Mouse (Mus musculus) heart, embryonic 15.5 days (tissue): ENCODE data around the gene Atrnl1. TPM values are rescaled to one million over a fixed set of nuclear protein-coding genes. Genes with fewer than 3 reads are reported as not detected.
A peak's percentile ranks its signal among the peaks of the same experiment; 100 is the strongest.

Experiments used
- ATAC-seq: fragments of 200-750 bp; cut with Nextera tagmentation; replicated peaks from 2 replicates; pipeline ENCODE4 v1.8.0; 2017; ENCODE audit warnings: low read depth, moderate TSS enrichment; ENCODE audit not compliant: insufficient number of reproducible peaks, insufficient read depth, low FRiP score
- H3K27ac ChIP-seq: fragments of 300-500 bp; sonication (generic); 2 replicates; pipeline ENCODE4 v1.5.1; 2015; ENCODE audit warnings: mild to moderate bottlenecking, inconsistent platforms
- H3K27me3 ChIP-seq: fragments of 300-500 bp; sonication (generic); 2 replicates; pipeline ENCODE4 v1.6.1; 2015; ENCODE audit warnings: inconsistent platforms
- H3K36me3 ChIP-seq: fragments of 300-500 bp; sonication (generic); 2 replicates; pipeline ENCODE4 v1.6.1; 2015; ENCODE audit warnings: mild to moderate bottlenecking, inconsistent platforms
- H3K4me1 ChIP-seq: fragments of 300-500 bp; sonication (generic); replicated peaks from 2 replicates; pipeline ENCODE4 v1.6.1; 2015; ENCODE audit warnings: inconsistent platforms
- H3K4me2 ChIP-seq: fragments of 300-500 bp; sonication (generic); 2 replicates; pipeline ENCODE4 v1.6.1; 2015; ENCODE audit warnings: inconsistent platforms, mild to moderate bottlenecking, moderate library complexity
- H3K4me3 ChIP-seq: fragments of 300-500 bp; sonication (generic); 2 replicates; pipeline ENCODE4 v1.5.1; 2015; ENCODE audit warnings: mild to moderate bottlenecking, inconsistent platforms
- H3K9ac ChIP-seq: fragments of 300-500 bp; sonication (generic); 2 replicates; pipeline ENCODE4 v1.6.1; 2015; ENCODE audit warnings: mild to moderate bottlenecking, inconsistent platforms
- H3K9me3 ChIP-seq: fragments of 300-500 bp; sonication (generic); replicated peaks from 2 replicates; pipeline ENCODE4 v1.6.1; 2016; ENCODE audit warnings: inconsistent platforms
- WGBS: fragments of 180-500 bp; shearing (Covaris S2); methylation state at CpG from one replicate; pipeline ENCODE4 v1.1.7; 2015; ENCODE audit warnings: mixed read lengths; 5-methylcytosine and 5-hydroxymethylcytosine counted together
- polyA plus RNA-seq: library from polyadenylated mRNA; unstranded; fragments of >200 nt; fragmentation: Nextera tagmentation; extraction: Ambion mirVana; gene quantifications from 2 replicates; pipeline ENCODE4 v1.2.1, GENCODE M21; 2015

Atrnl1 gene
- 2.9 and 3.8 TPM in 2 replicates for polyA plus RNA-seq

- H3K9me3 ChIP-seq = no peaks in the 10 kb centered on the region
- peak within 1 kb of the TSS; percentile 100 for H3K4me2 ChIP-seq
- WGBS = under 1% methylated on average over 66 of the region's 103 CpGs
Measured at GRCm38 (mm10) chr19:57610476-57611261, at the start of gene Atrnl1. TSS of gene Atrnl1 (plus strand) at chr19:57611034.

GRCm38 (mm10) chr19:57561486-57561885 lies 49.3 kb upstream of the Atrnl1 start:
- Histone ChIP-seq H3K4me2 (no peak overlapping the region), H3K4me3 (no peak overlapping the region)
- WGBS = 52% methylated on average over 4 of the region's 4 CpGs

More at GRCm38 (mm10) chr19:57610476-57611261, at the start of gene Atrnl1:
- H3K4me1 ChIP-seq = peaks cover 18% of the 10 kb centered on the region
- no peaks in the 10 kb centered on the region for H3K27me3 ChIP-seq
- H3K36me3 ChIP-seq = no peaks in the 10 kb centered on the region
- peak; percentile 93 for ATAC-seq
- peak within 1 kb of the TSS; percentile 97 for H3K27ac ChIP-seq
- peak within 1 kb of the TSS; percentile 95 for H3K4me3 ChIP-seq
- peak within 1 kb of the TSS; percentile 87 for H3K9ac ChIP-seq

DNA sequence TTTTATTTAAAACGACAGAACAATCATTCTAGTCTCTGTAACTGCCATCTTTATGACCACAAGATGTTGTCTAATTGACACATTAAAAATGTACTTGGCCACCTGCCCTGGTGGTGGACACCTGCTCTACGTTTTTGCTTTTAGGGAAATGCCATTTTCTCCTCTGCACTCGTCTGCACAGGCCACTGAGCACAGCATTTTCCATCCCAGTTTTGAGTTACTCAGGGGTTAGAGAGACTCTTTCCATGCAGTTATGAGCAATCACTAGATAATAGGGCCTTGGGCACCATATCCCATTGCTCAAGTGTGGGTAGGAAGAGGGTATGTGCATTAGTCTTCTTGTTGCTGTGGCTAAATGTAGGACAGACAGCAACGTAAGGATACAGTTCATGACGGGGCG lies 41.8 kb upstream of the Atrnl1 start:
- no peak overlapping the region for H3K9ac ChIP-seq
- H3K4me3 ChIP-seq = no peak overlapping the region
- H3K9me3 ChIP-seq = no peaks in the 10 kb centered on the region
- no peak overlapping the region for H3K27ac ChIP-seq
- no peaks in the 10 kb centered on the region for H3K36me3 ChIP-seq
- H3K27me3 ChIP-seq = no peaks in the 10 kb centered on the region
- H3K4me2 ChIP-seq = no peak overlapping the region
- ATAC-seq = no peak
- 71% methylated on average over 6 of the region's 6 CpGs for WGBS
- H3K4me1 ChIP-seq = no peaks in the 10 kb centered on the region

More at GRCm38 (mm10) chr19:57561486-57561885, 49.3 kb upstream of the Atrnl1 start:
- Histone ChIP-seq H3K9me3 (no peaks in the 10 kb centered on the region), H3K27ac (no peak overlapping the region), H3K9ac (no peak overlapping the region), H3K36me3 (no peaks in the 10 kb centered on the region), H3K4me1 (peaks cover 2% of the 10 kb centered on the region; the same call in 1 of the 2 replicates), H3K27me3 (no peaks in the 10 kb centered on the region)
- ATAC-seq = no peak

- H3K27ac ChIP-seq = no peak overlapping the region
Measured at GRCm38 (mm10) chr19:57572360-57573237, 38.2 kb upstream of the Atrnl1 start.

DNA sequence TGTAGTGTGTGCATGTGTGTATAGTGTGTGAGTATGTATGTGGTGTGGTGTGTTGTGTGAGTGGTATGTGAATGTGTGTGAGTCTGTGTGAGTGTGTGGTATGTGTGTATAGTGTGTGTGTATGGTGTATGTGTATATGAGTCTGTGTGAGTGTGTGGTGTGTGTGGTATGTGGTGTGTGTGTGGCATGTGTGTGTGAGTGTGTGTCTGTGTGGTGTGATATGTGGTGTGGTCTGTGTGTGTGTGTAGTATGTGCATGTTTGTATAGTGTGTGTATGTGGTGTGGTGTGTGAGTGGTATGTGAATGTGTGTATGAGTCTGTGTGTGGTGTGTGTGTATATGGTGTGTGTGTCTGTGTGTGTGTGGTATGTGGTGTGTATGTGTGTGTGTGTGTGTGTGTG lies 37.4 kb upstream of the Atrnl1 start:
- Histone ChIP-seq H3K9me3 (no peaks in the 10 kb centered on the region), H3K9ac (no peak overlapping the region), H3K27me3 (no peaks in the 10 kb centered on the region), H3K36me3 (no peaks in the 10 kb centered on the region), H3K4me1 (no peaks in the 10 kb centered on the region), H3K4me3 (no peak overlapping the region), H3K27ac (no peak overlapping the region), H3K4me2 (no peak overlapping the region)
- no peak for ATAC-seq

More at GRCm38 (mm10) chr19:57572360-57573237, 38.2 kb upstream of the Atrnl1 start:
- Histone ChIP-seq H3K9me3 (no peaks in the 10 kb centered on the region), H3K27me3 (no peaks in the 10 kb centered on the region), H3K4me2 (no peak overlapping the region), H3K4me3 (no peak overlapping the region), H3K9ac (no peak overlapping the region), H3K4me1 (no peaks in the 10 kb centered on the region), H3K36me3 (no peaks in the 10 kb centered on the region)
- WGBS = 80% methylated on average over 16 of the region's 16 CpGs
- no peak for ATAC-seq

DNA sequence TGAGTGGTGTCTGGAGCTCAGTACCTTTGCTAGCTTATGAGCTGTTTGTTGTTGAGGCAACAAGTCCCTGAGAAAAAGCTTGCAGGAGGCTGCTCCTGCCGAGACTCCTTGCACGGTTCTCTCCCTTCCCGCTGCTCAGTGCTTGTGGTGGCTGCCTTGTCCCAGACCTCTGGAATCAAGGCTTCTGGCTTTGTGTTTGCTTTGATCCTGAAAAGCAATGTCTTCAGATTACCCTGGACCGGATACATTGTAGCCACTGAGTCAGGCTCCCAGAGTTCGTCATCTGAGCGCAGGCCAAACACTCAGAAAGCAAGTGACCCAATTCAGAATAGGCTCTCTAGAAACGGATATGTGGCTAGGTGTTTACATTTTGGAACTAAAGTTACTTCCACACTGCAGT lies 35.8 kb upstream of the Atrnl1 start:
- H3K4me3 ChIP-seq = no peak overlapping the region
- no peaks in the 10 kb centered on the region for H3K9me3 ChIP-seq
- 78% methylated on average over 7 of the region's 7 CpGs for WGBS
- no peak overlapping the region for H3K9ac ChIP-seq
- no peaks in the 10 kb centered on the region for H3K4me1 ChIP-seq
- H3K27me3 ChIP-seq = no peaks in the 10 kb centered on the region
- H3K27ac ChIP-seq = no peak overlapping the region
- H3K36me3 ChIP-seq = no peaks in the 10 kb centered on the region
- no peak for ATAC-seq
- no peak overlapping the region for H3K4me2 ChIP-seq

DNA sequence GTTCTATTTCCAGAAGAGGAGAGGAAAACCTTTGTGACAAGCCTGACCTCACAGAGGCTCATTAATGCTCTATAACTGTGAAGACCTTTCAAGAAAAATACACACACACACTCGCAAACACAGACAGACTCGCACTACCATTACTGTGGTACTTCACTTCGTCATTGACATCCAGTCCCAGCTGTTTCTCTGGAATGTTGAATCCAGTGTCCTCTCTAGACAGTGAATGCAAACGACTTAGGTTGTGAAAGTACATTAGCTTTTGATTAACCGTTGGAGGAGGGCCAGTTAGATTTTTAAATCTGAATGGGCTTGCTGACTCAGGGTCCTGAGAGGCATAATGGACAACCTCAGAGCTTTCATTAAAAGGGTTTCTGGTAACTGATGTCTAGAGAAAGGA lies 34.0 kb upstream of the Atrnl1 start:
- no peak overlapping the region for H3K27ac ChIP-seq
- no peak for ATAC-seq
- H3K36me3 ChIP-seq = no peaks in the 10 kb centered on the region
- H3K4me1 ChIP-seq = no peaks in the 10 kb centered on the region
- no peaks in the 10 kb centered on the region for H3K27me3 ChIP-seq
- no peak overlapping the region for H3K4me3 ChIP-seq
- no peak overlapping the region for H3K9ac ChIP-seq
- H3K9me3 ChIP-seq = no peaks in the 10 kb centered on the region
- WGBS = 40% methylated on average over 5 of the region's 5 CpGs
- H3K4me2 ChIP-seq = no peak overlapping the region

- Histone ChIP-seq H3K9ac (no peak overlapping the region), H3K36me3 (no peaks in the 10 kb centered on the region), H3K9me3 (no peaks in the 10 kb centered on the region), H3K4me2 (no peak overlapping the region), H3K27ac (no peak overlapping the region), H3K27me3 (no peaks in the 10 kb centered on the region), H3K4me3 (no peak overlapping the region), H3K4me1 (no peaks in the 10 kb centered on the region)
- no peak for ATAC-seq
- 83% methylated on average over 6 of the region's 6 CpGs for WGBS
Measured at GRCm38 (mm10) chr19:57577256-57577655, 33.6 kb upstream of the Atrnl1 start.

GRCm38 (mm10) chr19:57580962-57581361 lies 29.9 kb upstream of the Atrnl1 start:
- no peaks in the 10 kb centered on the region for H3K27me3 ChIP-seq
- no peak overlapping the region for H3K27ac ChIP-seq
- no peak overlapping the region for H3K4me2 ChIP-seq
- no peaks in the 10 kb centered on the region for H3K9me3 ChIP-seq
- WGBS = 66% methylated on average over 7 of the region's 7 CpGs
- H3K9ac ChIP-seq = no peak overlapping the region
- no peaks in the 10 kb centered on the region for H3K36me3 ChIP-seq
- ATAC-seq = no peak
- H3K4me1 ChIP-seq = peaks cover 3% of the 10 kb centered on the region
- no peak overlapping the region for H3K4me3 ChIP-seq

DNA sequence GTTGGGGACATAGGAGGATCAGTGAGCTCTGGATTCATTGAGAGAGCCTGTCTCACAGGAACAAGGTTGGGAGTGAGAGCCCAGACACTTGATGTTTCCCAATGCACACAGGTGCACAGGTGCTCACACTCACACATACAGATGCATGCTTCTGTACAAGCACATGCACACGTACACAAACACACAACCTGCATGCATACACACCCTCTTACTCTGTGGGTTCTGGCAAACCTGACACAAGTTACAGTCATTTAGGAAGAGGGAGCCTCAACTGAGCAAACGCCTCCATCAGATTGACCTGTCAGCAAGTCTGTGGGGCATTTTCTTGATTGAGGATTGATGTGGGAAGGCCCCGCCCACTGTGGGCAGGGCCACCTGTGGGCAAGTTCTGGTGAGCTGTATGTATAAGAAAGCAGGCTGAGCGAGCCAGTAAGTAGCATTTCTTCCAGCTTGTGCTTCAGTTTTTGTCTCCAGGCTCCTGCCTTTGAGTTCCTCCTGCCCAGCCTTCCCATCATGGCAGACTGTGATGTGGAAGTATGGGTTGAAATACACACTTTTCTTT lies 25.5 kb upstream of the Atrnl1 start:
- no peak overlapping the region for H3K4me2 ChIP-seq
- H3K9ac ChIP-seq = no peak overlapping the region
- no peak overlapping the region for H3K27ac ChIP-seq
- no peak overlapping the region for H3K4me3 ChIP-seq
- H3K27me3 ChIP-seq = no peaks in the 10 kb centered on the region
- H3K36me3 ChIP-seq = no peaks in the 10 kb centered on the region
- H3K9me3 ChIP-seq = no peaks in the 10 kb centered on the region
- no peak for ATAC-seq
- WGBS = 64% methylated on average over 4 of the region's 4 CpGs
- H3K4me1 ChIP-seq = peaks cover 3% of the 10 kb centered on the region

DNA sequence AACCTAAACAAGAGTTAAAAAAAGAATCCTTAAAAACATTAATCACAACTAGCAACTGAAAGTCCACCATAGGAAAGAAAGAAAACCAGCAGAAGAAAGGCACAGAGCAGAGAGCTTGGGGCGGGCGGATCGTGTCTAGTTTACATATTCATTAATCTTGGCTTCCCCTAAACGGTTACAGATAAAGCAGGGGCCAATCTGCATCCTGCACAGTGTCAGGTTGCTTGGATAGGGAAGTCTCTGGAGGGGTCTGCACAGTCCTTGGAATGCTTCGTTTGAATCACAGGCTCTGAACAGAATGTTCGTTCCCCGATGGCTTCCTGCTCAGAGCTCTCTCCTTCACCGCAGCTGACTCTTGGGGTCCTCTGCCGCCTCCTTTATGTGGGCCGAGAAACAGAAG lies 24.7 kb upstream of the Atrnl1 start:
- no peaks in the 10 kb centered on the region for H3K9me3 ChIP-seq
- no peaks in the 10 kb centered on the region for H3K27me3 ChIP-seq
- no peak overlapping the region for H3K9ac ChIP-seq
- no peaks in the 10 kb centered on the region for H3K36me3 ChIP-seq
- no peak overlapping the region for H3K27ac ChIP-seq
- peak overlapping the region; percentile 48 for H3K4me2 ChIP-seq
- 16% methylated on average over 10 of the region's 10 CpGs for WGBS
- peaks cover 3% of the 10 kb centered on the region for H3K4me1 ChIP-seq
- peak overlapping the region; percentile 23; the same call in 1 of the 2 replicates for H3K4me3 ChIP-seq
- ATAC-seq = peak; percentile 70; the same call in 1 of the 2 replicates
